Mouse (Mus musculus) hematopoietic stem cell, adult 5-6 weeks (primary cell): ENCODE results near the gene Snupn. TPM values are rescaled to one million over a fixed set of nuclear protein-coding genes. Genes with fewer than 3 reads are reported as not detected.
"Not testable (repeated sequence)": the region's sequence is repeated elsewhere in the genome, so short reads cannot be mapped to it uniquely, and the experiment has no call there.

Experiments used
- ATAC-seq, 2 experiments: fragments of 125-278 bp in 1 of 2; replicated peaks in 1 of 2; 2 replicates each; pipeline ENCODE4 v1.8.0; 2016 to 2017; ENCODE audit warnings: inconsistent platforms in 2 of 2, mild to moderate bottlenecking in 2 of 2, moderate number of reproducible peaks in 2 of 2, low read depth in 1 of 2, moderate TSS enrichment in 1 of 2; ENCODE audit not compliant: low FRiP score in 2 of 2, poor library complexity in 2 of 2, severe bottlenecking in 2 of 2, insufficient read depth in 1 of 2, low TSS enrichment in 1 of 2
- total RNA-seq: library from RNA; stranded (forward); fragments of 172-1452, 232-1000 nt; gene quantifications from 2 replicates; pipeline ENCODE4 v1.2.3, GENCODE M21; 2017

Gene Snupn
- 3.8 and 7.8 TPM in 2 replicates for total RNA-seq

- ATAC-seq: peak; percentile 99 to 100
Measured at GRCm38 (mm10) chr9:56950414-56951400, at the start of gene Snupn. Snupn (plus strand) TSS chr9:56950878.

- peak; percentile 46 to 61; a peak in 3 of 4 replicates for ATAC-seq
Measured at GRCm38 (mm10) chr9:56901187-56901586, 49.5 kb upstream of the Snupn start.

DNA sequence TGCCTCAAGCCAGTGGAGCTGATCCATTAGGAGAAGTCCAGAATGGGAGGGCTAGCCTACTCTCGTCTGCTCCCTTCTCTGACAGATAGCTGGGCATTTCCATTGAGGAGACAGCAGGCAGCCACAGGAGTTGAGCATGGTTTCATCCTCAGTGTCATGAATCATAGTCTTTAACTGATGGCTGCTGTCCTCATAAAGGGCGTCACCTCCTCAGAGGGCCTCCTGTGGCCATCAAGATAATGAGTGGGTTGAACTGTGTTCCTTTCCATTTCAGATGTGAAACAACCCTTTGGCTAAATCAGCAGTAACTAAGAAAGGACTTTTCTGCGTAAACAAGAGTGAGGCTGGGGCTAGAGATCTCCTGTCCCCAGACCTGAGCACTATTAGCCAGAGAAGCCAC lies 47.0 kb upstream of the Snupn start:
- ATAC-seq: no peak

DNA sequence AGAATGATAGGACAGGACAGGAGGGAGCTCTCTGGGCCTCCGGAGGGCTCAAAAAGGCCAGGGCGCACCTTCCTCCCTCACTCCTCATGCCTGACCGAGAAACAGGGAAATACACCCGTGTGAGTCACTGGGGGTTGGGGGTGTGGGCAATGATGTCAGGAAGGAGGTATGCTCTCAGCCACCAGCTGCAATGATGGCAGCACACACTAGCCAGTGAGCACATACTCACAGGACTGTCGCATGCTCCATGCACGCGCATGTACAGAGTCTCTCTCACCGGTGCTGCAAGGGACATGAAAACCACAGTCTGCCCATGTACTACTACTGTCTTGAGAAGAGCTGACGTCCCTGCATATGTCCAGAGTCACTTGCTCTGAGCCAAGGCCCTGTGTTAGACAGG lies 43.1 kb upstream of the Snupn start:
- ATAC-seq: no peak

GRCm38 (mm10) chr9:56909991-56910390 lies 40.7 kb upstream of the Snupn start:
- ATAC-seq: not testable (repeated sequence)

DNA sequence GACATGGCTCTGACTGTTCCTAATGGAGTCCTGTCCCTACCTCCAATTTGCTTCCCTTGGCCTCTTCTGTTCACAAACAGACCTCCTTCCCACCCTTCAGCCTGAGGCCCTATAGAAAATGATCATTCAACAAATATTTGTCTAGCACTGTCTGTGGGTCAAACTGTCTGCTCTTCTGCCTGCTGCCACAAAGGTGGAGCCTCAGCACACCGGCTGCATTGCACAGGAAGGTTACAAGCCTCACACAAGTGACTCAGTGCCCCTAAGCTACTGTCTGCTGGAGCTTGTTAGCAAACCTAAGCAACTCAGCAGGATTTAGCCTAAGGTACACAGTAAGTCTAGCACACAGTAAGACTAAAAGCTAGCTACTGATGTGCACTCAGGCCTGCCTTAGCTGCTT lies 39.7 kb upstream of the Snupn start:
- no peak for ATAC-seq

DNA sequence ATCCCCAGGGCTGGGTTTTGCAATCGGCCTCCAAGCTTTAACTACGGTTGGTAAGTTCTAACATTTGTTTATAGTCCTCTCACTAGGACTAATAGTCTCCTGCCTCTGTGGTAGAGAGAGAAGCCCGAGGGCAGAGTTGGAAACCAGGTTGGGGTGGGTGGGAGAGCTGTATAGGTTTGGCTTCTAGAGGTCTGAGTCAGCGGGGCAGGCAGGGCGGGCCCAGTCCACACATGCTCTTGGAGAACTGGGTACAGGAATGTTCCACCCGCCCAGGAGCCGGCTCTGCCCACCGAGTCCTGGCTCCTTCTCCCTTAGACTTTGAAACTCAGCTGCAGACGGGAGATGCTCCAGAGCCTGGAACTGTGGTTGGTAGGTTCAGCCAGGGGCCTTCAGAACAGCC lies 36.7 kb upstream of the Snupn start:
- ATAC-seq: no peak

DNA sequence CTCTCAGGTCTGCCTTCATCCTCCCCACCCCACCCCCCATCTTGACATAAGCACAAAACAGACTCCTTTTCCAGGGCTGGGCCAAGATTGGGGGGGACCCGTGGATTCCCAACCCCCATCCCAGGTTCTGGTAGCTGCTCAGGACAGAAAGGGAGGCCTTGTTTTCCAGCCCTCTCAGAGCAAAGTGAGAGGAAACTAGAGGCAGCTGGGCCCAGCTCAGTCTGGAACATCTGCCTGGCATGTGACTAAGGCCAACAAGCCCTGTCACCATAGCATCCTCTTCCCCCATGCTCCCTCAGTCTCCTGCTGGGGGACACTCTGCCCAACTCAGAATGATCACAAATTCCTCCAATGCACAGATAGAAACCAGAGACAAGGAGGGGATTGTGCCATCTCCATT lies 35.6 kb upstream of the Snupn start:
- ATAC-seq: no peak

DNA sequence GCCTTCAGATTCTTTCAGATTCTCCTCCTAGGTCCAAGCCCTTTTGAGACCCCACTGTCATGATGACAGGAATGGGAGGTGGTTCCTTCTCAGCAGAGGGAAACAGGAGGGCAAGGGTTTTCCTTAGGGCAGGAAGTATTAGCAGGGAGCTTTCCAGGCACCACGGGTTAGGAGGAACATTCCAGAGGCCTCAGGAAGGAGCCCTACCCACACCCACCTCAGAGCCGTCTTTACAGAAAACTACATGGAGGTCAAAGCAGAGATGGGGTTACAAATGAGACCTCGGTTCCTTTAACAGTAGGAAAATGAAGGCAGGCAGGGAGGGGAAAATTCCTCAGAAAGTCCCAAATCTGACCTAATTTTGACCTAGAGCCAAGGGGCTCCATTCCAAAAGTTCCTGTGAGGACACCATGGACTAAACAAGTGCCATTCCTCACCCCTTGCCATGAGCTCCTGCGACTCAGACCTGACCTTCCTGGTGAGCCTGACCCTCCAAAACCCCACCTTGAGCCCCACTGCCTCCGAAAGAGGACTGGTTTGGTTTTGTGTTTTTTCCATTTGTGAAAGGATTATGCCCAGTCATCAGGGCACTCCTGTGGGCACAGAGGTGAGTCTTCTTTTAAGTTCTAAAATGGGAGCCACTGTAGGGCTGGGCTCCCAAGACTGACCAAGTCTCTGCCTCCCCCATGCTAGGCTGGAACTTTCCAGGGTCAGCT lies 34.8 kb upstream of the Snupn start:
- no peak for ATAC-seq

GRCm38 (mm10) chr9:56917131-56917530 lies 33.5 kb upstream of the Snupn start:
- no peak for ATAC-seq

DNA sequence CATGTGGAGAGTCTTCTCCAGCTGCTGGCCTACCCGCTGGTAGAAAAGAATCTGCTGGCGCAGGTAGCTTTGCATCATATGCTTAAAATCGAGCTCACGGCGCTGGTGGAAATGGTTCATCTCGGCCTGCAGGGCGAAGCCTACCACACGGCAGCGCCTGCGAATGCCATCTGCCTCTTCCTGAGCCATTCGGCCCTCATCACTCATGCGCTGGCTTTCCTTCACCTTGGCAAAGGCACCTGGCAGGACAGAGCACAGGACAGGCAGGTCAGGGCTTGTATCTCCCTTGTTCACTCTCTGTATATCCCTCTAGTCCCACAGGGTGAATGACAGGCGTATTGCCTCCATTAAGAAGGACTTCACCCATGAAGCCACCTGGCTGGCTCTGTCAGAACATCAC lies 32.2 kb upstream of the Snupn start:
- no peak for ATAC-seq

GRCm38 (mm10) chr9:56922746-56923145 lies 27.9 kb upstream of the Snupn start:
- ATAC-seq: no peak

DNA sequence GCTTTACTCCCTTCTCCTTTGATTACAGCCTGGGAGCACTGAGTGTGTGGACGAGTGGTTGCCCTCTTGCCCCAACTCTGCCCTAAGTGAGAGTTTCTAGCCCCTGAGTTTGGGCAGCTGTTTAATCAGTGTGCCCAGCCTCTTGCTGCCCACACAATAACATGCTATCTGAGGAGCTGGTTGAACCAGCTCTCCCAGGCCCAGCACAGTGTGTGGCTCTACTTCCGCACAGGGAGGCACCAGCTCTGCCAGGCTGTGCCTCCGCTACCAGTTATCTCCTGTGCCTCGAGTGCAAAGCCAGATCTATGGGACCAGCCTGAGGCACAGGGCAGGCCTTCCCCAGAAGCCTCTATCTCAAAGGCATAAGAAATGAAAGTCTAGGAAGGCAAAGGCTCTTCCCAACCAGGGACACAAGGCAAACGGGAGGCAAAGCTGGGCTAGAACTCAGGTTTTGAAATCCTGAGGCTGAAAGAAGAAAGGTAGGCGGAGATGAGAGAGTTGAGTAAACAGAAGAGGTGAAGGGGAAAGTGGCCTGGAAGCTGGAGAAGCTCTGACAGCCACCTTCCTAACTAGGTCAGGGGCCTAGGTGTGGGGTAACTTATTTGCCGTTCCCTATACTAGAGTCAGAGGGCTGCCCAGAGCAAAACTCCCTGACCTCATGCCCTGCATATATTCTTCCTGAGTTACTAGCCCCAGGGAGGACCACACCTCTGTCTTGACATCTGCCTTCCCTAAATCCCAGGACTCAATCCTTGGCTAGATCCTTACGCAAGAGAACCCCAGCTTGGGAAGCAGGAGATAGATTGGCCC lies 26.6 kb upstream of the Snupn start:
- ATAC-seq: no peak

GRCm38 (mm10) chr9:56924651-56925027 lies 26.0 kb upstream of the Snupn start:
- ATAC-seq: no peak

DNA sequence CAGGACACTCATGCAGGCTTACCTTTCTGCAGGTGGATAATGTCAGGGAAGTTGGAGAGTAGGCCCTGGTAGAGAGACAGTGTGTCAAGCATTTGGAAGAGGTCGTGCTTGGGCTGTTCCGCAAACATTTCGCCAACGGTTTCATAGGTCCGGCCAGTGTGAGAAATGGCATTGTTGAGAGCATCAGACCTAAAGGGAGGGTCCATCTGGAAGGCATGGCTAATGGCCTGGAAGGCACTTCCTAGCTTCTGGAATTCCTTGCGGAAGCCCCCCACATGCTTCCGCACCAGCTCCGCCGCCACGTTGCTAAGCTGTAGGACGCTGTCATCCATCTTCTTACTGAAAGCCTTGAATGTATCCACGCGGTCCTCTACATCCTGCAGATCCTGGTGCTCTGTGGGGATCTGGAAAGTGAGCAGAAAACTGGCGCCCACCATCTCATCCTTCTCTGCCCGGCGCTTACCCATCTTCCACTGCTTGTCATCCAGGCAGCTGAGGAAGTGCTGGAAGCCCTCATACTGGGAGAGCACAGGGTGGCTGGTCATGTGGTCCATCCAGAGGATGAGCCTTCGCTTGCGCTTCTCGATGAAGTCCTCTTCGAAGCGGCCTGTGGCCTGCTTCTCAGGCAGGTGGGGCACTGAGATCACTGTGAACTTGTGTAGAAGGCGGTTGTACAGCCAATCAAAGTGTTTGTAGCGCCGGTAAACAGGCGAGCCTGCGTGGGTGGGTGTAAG lies 25.2 kb upstream of the Snupn start:
- no peak for ATAC-seq

GRCm38 (mm10) chr9:56926025-56926360 lies 24.7 kb upstream of the Snupn start:
- no peak for ATAC-seq

GRCm38 (mm10) chr9:56926387-56926786 lies 24.3 kb upstream of the Snupn start:
- no peak for ATAC-seq
